Mouse (Mus musculus): ENCODE data around the gene Nrxn3.

Nrxn3 gene

DNA sequence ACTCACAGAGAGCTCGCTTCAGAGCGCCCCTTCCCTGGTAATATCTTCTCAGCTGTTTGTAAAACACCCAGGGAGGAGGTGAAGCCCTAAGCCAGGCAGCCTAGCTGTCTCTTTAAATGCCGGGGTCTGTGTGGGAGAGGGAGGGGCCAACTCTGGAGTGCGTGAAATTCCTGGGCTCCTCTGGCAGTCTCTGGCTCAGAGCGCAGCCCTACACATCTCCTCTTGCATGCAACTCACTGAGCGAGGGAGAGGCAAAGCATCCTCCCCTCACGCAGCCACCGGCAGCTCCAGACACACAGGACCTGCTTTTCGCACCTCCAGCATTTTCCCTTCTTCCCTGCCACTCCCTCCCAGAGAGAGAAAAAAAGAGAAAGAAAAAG lies at the start of gene Nrxn3:
TSS of gene Nrxn3 (plus strand) at position 186 of the 380 bp plus-strand sequence.
- DNase-seq (ENCODE audit: low read depth, low spot score), result no peak
- H3K36me3 ChIP-seq (ENCODE audit: control insufficient read depth, insufficient read depth, low read length, poor library complexity, severe bottlenecking), result no peaks in the 10 kb centered on the region
- H3K27me3 ChIP-seq (ENCODE audit: control insufficient read depth, insufficient read depth, low read length, poor library complexity, severe bottlenecking), result no peaks in the 10 kb centered on the region

DNA sequence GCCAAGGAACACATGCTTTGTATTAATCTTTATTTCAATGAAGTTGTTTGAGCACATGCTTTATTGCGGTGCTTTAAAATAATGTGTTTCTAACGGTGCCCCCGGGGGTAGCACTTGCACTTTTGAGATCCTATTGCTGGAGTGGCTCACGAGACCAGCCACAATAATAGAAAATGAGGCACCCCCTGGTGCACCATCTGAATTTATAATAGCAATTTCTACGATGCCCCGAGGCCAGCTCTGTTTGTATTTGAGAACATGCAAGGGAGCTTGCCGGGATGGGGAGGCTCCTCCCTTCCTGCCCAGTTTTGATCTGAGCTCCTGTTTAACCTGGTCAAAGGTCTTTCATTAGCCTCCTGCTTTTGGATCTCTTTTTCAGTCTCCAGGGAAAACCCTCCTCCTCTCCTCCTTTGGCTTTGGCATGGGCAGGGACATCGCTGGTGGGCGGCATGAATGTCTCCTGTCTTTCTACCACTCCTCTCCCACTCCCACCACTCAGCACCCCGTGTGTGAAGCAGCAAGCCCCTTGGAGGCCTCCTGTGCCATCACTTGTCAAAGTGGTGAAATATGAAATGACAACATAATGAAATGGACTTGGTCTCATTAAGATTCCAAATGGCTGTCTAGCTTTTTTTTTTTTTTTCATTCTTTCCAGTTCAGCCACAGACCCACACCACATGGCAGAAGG lies 18.4 kb upstream of the Nrxn3 start:
- Histone ChIP-seq H3K27me3 (ENCODE audit: control insufficient read depth, insufficient read depth, low read length, poor library complexity, severe bottlenecking) (no peaks in the 10 kb centered on the region), H3K36me3 (ENCODE audit: control insufficient read depth, insufficient read depth, low read length, poor library complexity, severe bottlenecking) (no peaks in the 10 kb centered on the region)
- DNase-seq (ENCODE audit: low read depth, low spot score), result no peak

DNA sequence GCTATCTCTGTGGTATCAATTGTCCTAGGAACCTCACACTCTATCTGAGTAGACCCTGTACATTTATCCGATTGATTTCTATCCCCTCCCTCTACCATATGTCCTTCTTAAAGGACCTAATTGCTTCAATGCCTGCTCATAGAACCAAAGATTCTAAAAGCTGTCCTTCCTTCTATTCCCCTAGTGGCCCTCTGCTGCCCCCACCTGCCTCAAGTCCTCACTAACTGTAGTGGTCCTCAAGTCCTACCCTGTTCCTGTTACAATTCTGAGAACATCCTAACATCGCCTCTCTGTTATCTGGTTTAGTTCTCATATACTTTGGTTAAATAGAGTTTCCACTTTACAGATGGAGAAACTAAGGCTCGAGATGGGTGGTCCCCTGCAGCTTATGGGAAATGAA lies 16.7 kb upstream of the Nrxn3 start:
- no peaks in the 10 kb centered on the region for H3K36me3 ChIP-seq (ENCODE audit: control insufficient read depth, insufficient read depth, low read length, poor library complexity, severe bottlenecking)
- H3K27me3 ChIP-seq (ENCODE audit: control insufficient read depth, insufficient read depth, low read length, poor library complexity, severe bottlenecking), result no peaks in the 10 kb centered on the region
- DNase-seq (ENCODE audit: low read depth, low spot score), result no peak

DNA sequence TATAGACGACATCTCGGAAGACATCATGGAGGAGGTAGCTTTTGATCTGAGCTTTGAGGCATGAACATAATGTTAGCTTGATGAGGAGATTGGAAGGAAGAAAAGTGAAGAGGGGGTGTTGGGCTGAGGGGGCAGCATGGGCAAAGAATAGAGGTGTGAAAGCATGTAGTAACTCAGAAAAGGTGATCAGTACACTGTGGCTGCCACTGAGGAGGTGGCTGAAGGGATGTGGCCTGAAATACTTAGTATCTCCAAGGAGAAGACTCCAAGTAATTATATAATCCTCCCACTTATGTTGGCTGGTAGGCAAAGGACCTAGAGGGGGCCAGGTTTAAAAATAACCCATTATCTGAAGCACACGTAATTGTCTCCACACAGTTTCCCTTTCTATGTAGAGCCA lies 14.9 kb upstream of the Nrxn3 start:
- Histone ChIP-seq H3K27me3 (ENCODE audit: control insufficient read depth, insufficient read depth, low read length, poor library complexity, severe bottlenecking) (no peaks in the 10 kb centered on the region), H3K36me3 (ENCODE audit: control insufficient read depth, insufficient read depth, low read length, poor library complexity, severe bottlenecking) (no peaks in the 10 kb centered on the region)
- DNase-seq (ENCODE audit: low read depth, low spot score), result no peak

DNA sequence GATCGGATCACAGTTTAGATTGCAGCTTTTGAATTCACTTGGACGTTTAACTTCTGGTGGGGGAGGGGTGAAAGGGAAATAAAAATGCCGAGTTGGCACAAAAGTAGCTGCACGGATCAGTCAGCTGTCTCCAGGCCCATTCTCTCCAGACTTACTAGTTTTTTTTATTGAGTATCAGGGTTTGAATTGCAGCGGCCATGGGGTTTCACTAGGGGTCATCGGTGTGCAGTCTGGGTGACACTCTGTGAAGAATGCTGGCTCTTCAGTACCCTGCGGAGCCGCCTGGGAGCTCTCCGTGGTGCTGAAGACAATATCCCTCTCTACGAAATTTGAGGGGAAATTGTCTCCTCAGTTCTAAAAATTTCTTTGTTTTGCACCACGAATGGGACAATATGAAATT lies 13.5 kb upstream of the Nrxn3 start:
- no peak for DNase-seq (ENCODE audit: low read depth, low spot score)
- H3K36me3 ChIP-seq (ENCODE audit: control insufficient read depth, insufficient read depth, low read length, poor library complexity, severe bottlenecking), result no peaks in the 10 kb centered on the region
- no peaks in the 10 kb centered on the region for H3K27me3 ChIP-seq (ENCODE audit: control insufficient read depth, insufficient read depth, low read length, poor library complexity, severe bottlenecking)

DNA sequence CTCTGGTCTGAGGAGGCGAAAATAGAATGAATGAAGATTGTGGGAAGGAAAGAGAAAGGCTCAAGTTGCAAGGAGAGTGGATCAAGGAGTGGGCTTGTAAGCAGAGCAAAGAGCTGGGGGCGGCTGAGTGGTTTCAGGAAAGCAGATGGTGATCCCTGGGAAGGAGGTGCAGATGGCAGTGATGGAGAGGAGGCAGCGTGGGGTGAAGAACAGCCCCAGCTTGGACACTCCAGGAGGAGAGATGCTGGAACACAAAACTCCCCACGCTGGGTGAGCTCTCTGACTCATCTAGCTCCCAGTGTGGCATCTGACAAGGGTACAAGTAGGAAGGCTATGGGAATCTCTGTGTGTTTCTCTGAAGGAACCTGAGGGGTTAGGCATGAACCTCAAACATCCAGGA lies 9.2 kb upstream of the Nrxn3 start:
- no peaks in the 10 kb centered on the region for H3K36me3 ChIP-seq (ENCODE audit: control insufficient read depth, insufficient read depth, low read length, poor library complexity, severe bottlenecking)
- H3K27me3 ChIP-seq (ENCODE audit: control insufficient read depth, insufficient read depth, low read length, poor library complexity, severe bottlenecking), result no peaks in the 10 kb centered on the region
- no peak for DNase-seq (ENCODE audit: low read depth, low spot score)

DNA sequence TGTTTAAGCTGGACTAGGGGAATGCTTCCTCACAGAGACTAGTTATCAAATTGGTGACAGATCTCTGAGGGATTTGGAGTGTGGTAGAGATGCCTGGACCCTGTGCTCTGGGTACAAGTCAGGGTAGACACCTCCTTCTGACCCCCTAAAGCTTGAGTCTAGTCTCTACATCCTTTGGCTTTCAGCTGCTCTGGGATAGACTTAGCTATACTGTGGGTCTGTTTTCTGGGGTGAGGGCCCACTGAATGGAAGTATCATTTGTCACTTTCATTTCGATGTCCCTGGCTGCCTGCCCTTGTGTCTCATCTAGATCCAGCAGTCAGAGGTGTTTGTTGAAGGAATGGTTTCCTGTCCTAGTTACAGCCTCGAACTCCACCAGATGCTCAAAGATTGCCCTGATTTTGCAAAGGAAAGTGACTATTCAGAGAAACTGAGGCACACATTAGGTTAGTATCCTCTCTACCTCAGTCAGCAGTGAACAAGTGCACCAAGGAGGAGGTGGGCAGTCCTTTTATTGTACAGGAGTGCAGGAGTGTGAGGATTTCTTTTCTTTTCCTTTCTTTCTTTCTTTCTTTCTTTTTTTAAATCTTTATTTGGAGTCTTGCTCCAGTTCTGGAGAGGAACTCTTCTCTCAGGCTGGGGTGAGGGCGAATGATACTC lies 515 bp upstream of the Nrxn3 start:
- Histone ChIP-seq H3K36me3 (ENCODE audit: control insufficient read depth, insufficient read depth, low read length, poor library complexity, severe bottlenecking) (no peaks in the 10 kb centered on the region), H3K27me3 (ENCODE audit: control insufficient read depth, insufficient read depth, low read length, poor library complexity, severe bottlenecking) (no peaks in the 10 kb centered on the region)
- DNase-seq (ENCODE audit: low read depth, low spot score), result no peak

DNA sequence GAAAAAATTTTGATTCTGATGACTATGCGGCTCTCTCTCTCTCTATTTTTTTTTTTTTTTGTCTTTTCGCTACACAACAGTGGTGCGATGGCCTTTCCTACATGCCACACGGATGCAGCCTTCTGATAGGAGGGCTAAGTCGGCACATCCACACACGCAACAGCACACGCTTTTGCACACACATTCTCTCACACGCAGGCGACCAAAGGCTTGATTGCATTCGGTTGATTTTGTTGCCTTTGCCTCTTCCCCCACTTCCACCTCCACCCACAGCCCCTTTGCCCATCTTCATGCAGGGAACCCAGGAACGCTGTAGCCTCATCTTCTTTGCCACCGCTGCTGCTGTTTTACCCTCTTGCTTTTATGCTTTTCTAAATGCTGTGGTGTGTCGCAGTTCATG lies 3.6 kb downstream of the Nrxn3 start:
- no peaks in the 10 kb centered on the region for H3K27me3 ChIP-seq (ENCODE audit: control insufficient read depth, insufficient read depth, low read length, poor library complexity, severe bottlenecking)
- no peak for DNase-seq (ENCODE audit: low read depth, low spot score)
- no peaks in the 10 kb centered on the region for H3K36me3 ChIP-seq (ENCODE audit: control insufficient read depth, insufficient read depth, low read length, poor library complexity, severe bottlenecking)

DNA sequence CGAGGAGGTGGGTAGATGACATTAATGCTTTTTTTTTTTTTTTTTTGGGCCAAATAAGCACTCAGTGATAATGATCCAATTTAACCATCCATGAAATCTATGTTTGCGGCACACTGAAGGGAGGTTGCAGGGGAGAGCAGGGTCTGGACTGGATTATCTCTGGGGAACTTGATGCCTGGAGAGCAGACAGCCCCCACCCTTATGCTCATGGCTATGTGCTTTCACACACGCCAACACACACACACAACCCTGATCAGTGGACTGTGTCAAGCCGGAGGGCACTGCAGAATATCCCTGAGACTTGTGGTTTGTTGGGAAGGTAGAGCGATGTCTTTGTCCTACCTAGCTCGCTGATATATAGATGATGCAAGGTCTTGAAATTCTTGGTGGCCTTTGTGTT lies 4.1 kb downstream of the Nrxn3 start:
- Histone ChIP-seq H3K27me3 (ENCODE audit: control insufficient read depth, insufficient read depth, low read length, poor library complexity, severe bottlenecking) (no peaks in the 10 kb centered on the region), H3K36me3 (ENCODE audit: control insufficient read depth, insufficient read depth, low read length, poor library complexity, severe bottlenecking) (no peaks in the 10 kb centered on the region)
- DNase-seq (ENCODE audit: low read depth, low spot score), result no peak

DNA sequence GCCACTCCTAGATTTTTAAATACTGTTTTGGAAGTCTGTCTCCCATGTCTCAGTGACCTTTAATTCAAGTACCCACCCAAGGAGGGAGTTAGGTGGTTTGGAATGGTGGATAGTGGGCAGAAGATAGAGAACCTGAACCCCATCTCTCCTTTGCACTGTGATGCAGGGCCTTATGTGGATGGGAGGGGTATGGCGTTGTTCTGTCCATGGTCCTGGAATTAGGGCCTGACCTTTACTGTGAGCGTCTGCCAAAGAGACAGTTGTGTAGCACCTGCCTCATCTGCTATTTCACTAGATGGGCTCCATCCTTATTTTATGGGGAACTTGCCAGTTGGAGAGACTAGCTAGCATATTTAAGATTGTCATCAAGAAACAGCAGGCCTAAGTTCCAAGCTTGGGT lies 8.0 kb downstream of the Nrxn3 start:
- DNase-seq (ENCODE audit: low read depth, low spot score), result no peak

DNA sequence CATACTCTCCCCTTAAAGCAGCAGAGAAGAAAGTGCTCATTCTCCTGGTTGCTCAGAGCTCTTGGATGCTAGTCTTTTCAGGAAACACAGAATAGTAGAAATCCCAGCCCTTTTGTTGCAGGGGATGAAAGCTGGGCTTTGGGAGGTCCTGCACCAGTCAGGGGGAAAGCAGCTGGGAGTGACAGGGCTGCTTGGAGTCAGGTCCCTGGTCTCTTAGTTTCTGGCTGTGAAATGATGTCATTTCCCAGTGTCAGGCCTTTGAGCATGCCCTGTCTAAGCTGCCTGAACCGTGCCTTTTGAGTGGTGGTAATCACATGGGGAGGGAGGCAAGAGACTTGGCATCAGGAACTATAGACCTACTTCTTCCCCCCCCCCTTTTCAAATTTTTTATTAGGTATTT lies 12.4 kb downstream of the Nrxn3 start:
- DNase-seq (ENCODE audit: low read depth, low spot score), result no peak
- no peaks in the 10 kb centered on the region for H3K27me3 ChIP-seq (ENCODE audit: control insufficient read depth, insufficient read depth, low read length, poor library complexity, severe bottlenecking)
- H3K36me3 ChIP-seq (ENCODE audit: control insufficient read depth, insufficient read depth, low read length, poor library complexity, severe bottlenecking), result no peaks in the 10 kb centered on the region

More for the DNA sequence above, 8.0 kb downstream of the Nrxn3 start:
- Histone ChIP-seq H3K27me3 (ENCODE audit: control insufficient read depth, insufficient read depth, low read length, poor library complexity, severe bottlenecking) (no peaks in the 10 kb centered on the region), H3K36me3 (ENCODE audit: control insufficient read depth, insufficient read depth, low read length, poor library complexity, severe bottlenecking) (no peaks in the 10 kb centered on the region)

DNA sequence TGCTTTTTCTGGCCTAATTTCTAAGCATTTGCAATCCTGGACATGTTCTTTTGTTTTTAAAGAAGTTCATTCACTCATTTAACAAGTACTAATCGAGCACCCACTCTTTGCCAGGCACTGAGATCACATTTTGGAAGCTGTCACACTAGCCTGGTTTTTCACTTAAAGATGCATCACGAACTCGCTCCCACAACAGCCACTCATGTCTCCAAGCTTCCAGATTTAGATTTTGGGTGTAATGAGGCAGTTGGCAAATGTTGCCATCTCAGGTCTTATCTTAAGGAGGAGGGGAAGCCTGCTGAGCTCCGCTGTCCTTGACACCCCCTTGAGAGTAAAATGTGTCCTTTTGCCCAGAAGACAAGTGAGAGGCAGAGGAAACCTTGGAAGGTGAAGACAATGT lies 14.4 kb downstream of the Nrxn3 start:
- no peak for DNase-seq (ENCODE audit: low read depth, low spot score)
- H3K36me3 ChIP-seq (ENCODE audit: control insufficient read depth, insufficient read depth, low read length, poor library complexity, severe bottlenecking), result no peaks in the 10 kb centered on the region
- H3K27me3 ChIP-seq (ENCODE audit: control insufficient read depth, insufficient read depth, low read length, poor library complexity, severe bottlenecking), result no peaks in the 10 kb centered on the region

DNA sequence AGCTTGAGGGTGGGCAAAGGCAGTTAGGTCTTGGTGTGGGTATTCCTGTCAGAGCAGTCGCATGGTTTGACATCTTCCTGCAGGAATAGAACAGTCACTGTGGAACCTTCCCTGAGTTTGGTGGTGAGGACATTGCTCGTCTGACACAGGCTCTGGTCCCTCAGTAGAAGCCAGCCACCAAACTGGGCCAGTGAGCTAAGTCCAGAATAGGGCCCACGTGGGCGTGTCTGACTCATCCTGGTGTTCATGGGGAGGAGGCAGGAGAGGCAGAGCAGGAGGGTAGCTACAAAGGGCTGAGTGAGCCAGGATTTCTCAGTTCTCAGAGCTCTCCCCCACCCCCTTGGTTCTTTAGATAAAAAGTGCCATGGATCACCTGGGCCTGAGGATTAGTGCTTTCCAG lies 15.9 kb downstream of the Nrxn3 start:
- H3K27me3 ChIP-seq (ENCODE audit: control insufficient read depth, insufficient read depth, low read length, poor library complexity, severe bottlenecking), result no peaks in the 10 kb centered on the region
- no peaks in the 10 kb centered on the region for H3K36me3 ChIP-seq (ENCODE audit: control insufficient read depth, insufficient read depth, low read length, poor library complexity, severe bottlenecking)
- no peak for DNase-seq (ENCODE audit: low read depth, low spot score)

DNA sequence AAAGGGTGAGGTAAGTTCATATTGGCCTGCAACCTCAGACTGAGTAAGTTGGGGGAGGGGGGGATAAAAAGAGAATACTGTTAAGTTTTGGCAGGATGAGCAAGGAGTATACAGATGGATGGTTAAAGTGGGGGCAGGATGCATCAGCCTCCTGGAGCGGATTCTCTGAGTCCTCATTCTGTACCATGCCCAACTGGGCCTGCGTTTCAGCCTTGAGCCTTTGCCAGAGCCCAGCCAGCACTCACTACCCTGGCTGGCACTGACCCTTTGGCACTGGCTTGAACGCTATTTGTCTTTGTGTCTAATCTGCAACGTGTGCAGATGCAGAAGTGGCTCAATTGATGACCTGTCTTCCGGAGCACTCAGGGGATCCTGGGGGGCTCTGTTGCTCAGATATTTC lies 24.1 kb downstream of the Nrxn3 start:
- H3K36me3 ChIP-seq (ENCODE audit: control insufficient read depth, insufficient read depth, low read length, poor library complexity, severe bottlenecking), result no peaks in the 10 kb centered on the region
- no peak for DNase-seq (ENCODE audit: low read depth, low spot score)

DNA sequence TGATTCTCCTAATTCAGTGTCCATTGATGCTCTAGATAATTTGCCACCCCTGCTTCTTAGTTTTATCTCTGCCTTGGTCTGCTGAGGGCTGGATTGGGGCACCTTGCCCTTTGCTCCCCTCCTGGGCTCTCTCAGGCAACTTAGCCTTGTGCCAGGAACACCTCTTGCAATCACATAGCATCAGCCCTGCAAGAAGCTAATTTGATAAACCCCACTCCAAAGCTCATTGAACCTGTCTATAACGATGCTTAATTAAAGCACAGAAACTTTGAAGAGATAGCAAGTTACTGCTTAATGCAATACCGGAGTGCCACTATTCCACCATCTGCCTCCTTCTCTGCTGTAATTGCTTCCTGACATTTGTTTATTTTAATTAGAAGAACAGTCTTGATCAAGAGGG lies 42.1 kb downstream of the Nrxn3 start:
- no peaks in the 10 kb centered on the region for H3K36me3 ChIP-seq (ENCODE audit: control insufficient read depth, insufficient read depth, low read length, poor library complexity, severe bottlenecking)
- DNase-seq (ENCODE audit: low read depth, low spot score), result no peak
- no peaks in the 10 kb centered on the region for H3K27me3 ChIP-seq (ENCODE audit: control insufficient read depth, insufficient read depth, low read length, poor library complexity, severe bottlenecking)

More for the DNA sequence above, 24.1 kb downstream of the Nrxn3 start:
- H3K27me3 ChIP-seq (ENCODE audit: control insufficient read depth, insufficient read depth, low read length, poor library complexity, severe bottlenecking), result no peaks in the 10 kb centered on the region

DNA sequence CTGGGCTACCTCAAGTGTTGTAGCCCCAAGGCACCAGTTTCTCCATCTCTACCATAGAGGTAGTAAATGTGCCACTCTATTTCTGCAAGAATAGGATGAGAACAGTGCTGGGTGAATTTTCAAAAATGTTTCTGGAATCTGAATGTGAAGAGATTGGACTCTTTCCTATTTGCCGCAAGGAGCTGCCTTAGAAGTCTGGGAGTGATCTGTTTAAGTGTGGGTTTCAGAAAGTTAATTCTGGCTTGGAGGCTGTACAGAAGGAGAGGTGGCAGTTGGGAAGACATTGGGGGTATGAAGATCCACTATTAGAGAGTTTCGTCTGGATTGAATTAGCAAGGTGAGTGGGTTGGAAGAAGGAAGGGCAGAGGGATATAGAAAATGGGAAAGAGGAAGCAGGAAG lies 52.0 kb downstream of the Nrxn3 start:
- H3K36me3 ChIP-seq (ENCODE audit: control insufficient read depth, insufficient read depth, low read length, poor library complexity, severe bottlenecking), result no peaks in the 10 kb centered on the region
- no peak for DNase-seq (ENCODE audit: low read depth, low spot score)
- H3K27me3 ChIP-seq (ENCODE audit: control insufficient read depth, insufficient read depth, low read length, poor library complexity, severe bottlenecking), result no peaks in the 10 kb centered on the region
